Mouse (Mus musculus): ENCODE data around the gene Cytip. TPM values are rescaled to one million over a fixed set of nuclear protein-coding genes. Genes with fewer than 3 reads are reported as not detected.

The Cytip gene
- polyA plus RNA-seq, 1 experiment from 2014 or later, result 1.9 TPM

- no peak overlapping the region for H3K27ac ChIP-seq
- peak overlapping the region; percentile 29 for H3K4me3 ChIP-seq
- 51% methylated on average over 13 of the region's 13 CpGs for WGBS (ENCODE audit: insufficient replicate concordance)
- H3K36me3 ChIP-seq, result no peaks in the 10 kb centered on the region
- H3K9me3 ChIP-seq (replicated peaks), result no peaks in the 10 kb centered on the region
- ATAC-seq, result no peak
- no peak overlapping the region for H3K9ac ChIP-seq
- peaks cover 27% of the 10 kb centered on the region for H3K4me1 ChIP-seq
- peak overlapping the region; percentile 55 for H3K4me2 ChIP-seq
- no peaks in the 10 kb centered on the region for H3K27me3 ChIP-seq (replicated peaks)
Observed at GRCm38 (mm10) chr2:58159880-58160279, 35.5 kb downstream of the Cytip start.

GRCm38 (mm10) chr2:58159121-58159520, 36.2 kb downstream of the Cytip start:
- Histone ChIP-seq H3K27me3 (replicated peaks) (no peaks in the 10 kb centered on the region), H3K9ac (no peak overlapping the region), H3K9me3 (replicated peaks) (no peaks in the 10 kb centered on the region), H3K4me2 (peak overlapping the region; percentile 55), H3K36me3 (no peaks in the 10 kb centered on the region), H3K27ac (no peak overlapping the region), H3K4me1 (peaks cover 28% of the 10 kb centered on the region), H3K4me3 (0 out of 2 replicates have a peak overlapping the region, but pooled peaks have one; percentile 29)
- 57% methylated on average over 6 of the region's 6 CpGs for WGBS (ENCODE audit: insufficient replicate concordance)
- no peak for ATAC-seq

- no peaks in the 10 kb centered on the region for H3K36me3 ChIP-seq
- no peak overlapping the region for H3K4me3 ChIP-seq
- H3K9me3 ChIP-seq (replicated peaks), result no peaks in the 10 kb centered on the region
- H3K27ac ChIP-seq, result no peak overlapping the region
- WGBS (ENCODE audit: insufficient replicate concordance), result 71% methylated on average over 5 of the region's 5 CpGs
- no peak overlapping the region for H3K4me2 ChIP-seq
- H3K9ac ChIP-seq, result no peak overlapping the region
- H3K4me1 ChIP-seq, result peaks cover 28% of the 10 kb centered on the region
- no peak for ATAC-seq
- H3K27me3 ChIP-seq (replicated peaks), result no peaks in the 10 kb centered on the region
Observed at GRCm38 (mm10) chr2:58158539-58158938, 36.8 kb downstream of the Cytip start.

GRCm38 (mm10) chr2:58158107-58158506, 37.2 kb downstream of the Cytip start:
- Histone ChIP-seq H3K27ac (no peak overlapping the region), H3K4me3 (no peak overlapping the region), H3K36me3 (no peaks in the 10 kb centered on the region), H3K9ac (no peak overlapping the region), H3K27me3 (replicated peaks) (no peaks in the 10 kb centered on the region), H3K4me2 (0 out of 2 replicates have a peak overlapping the region, but pooled peaks have one; percentile 4), H3K4me1 (peaks cover 28% of the 10 kb centered on the region), H3K9me3 (replicated peaks) (no peaks in the 10 kb centered on the region)
- ATAC-seq, result no peak
- 69% methylated on average over 2 of the region's 2 CpGs for WGBS (ENCODE audit: insufficient replicate concordance)

GRCm38 (mm10) chr2:58157466-58157865, 37.9 kb downstream of the Cytip start:
- Histone ChIP-seq H3K36me3 (no peaks in the 10 kb centered on the region), H3K27me3 (replicated peaks) (no peaks in the 10 kb centered on the region), H3K4me2 (no peak overlapping the region), H3K27ac (no peak overlapping the region), H3K4me3 (no peak overlapping the region), H3K4me1 (peaks cover 28% of the 10 kb centered on the region), H3K9me3 (replicated peaks) (no peaks in the 10 kb centered on the region), H3K9ac (no peak overlapping the region)
- no peak for ATAC-seq
- WGBS (ENCODE audit: insufficient replicate concordance), result 75% methylated on average over 5 of the region's 5 CpGs

- Histone ChIP-seq H3K36me3 (no peaks in the 10 kb centered on the region), H3K27me3 (replicated peaks) (no peaks in the 10 kb centered on the region), H3K4me2 (peak overlapping the region; percentile 63), H3K27ac (peak overlapping the region; percentile 62; the same call in 1 of the 2 replicates), H3K4me3 (peak overlapping the region; percentile 37), H3K9ac (no peak overlapping the region; the same call in 1 of the 2 replicates), H3K4me1 (peaks cover 28% of the 10 kb centered on the region), H3K9me3 (replicated peaks) (no peaks in the 10 kb centered on the region)
- 0 out of 2 replicates have a peak, but pooled peaks have one; percentile 6 for ATAC-seq
- WGBS (ENCODE audit: insufficient replicate concordance), result 46% methylated on average over 5 of the region's 5 CpGs
Observed at GRCm38 (mm10) chr2:58156495-58157392, 38.6 kb downstream of the Cytip start.

GRCm38 (mm10) chr2:58156108-58156415, 39.3 kb downstream of the Cytip start:
- H3K9ac ChIP-seq, result peak overlapping the region; percentile 27; the same call in 1 of the 2 replicates
- H3K9me3 ChIP-seq (replicated peaks), result no peaks in the 10 kb centered on the region
- peak overlapping the region; percentile 63 for H3K4me2 ChIP-seq
- peaks cover 28% of the 10 kb centered on the region for H3K4me1 ChIP-seq
- 25% methylated on average over 5 of the region's 5 CpGs for WGBS (ENCODE audit: insufficient replicate concordance)
- peak overlapping the region; percentile 62 for H3K27ac ChIP-seq
- H3K27me3 ChIP-seq (replicated peaks), result no peaks in the 10 kb centered on the region
- ATAC-seq, result peak; percentile 57; the same call in 1 of the 2 replicates
- H3K36me3 ChIP-seq, result no peaks in the 10 kb centered on the region
- H3K4me3 ChIP-seq, result peak overlapping the region; percentile 37

- no peaks in the 10 kb centered on the region for H3K36me3 ChIP-seq
- H3K4me3 ChIP-seq, result peak overlapping the region; percentile 37
- peaks cover 27% of the 10 kb centered on the region for H3K4me1 ChIP-seq
- peak overlapping the region; percentile 62 for H3K27ac ChIP-seq
- ATAC-seq, result peak; percentile 83
- H3K9me3 ChIP-seq (replicated peaks), result no peaks in the 10 kb centered on the region
- peak overlapping the region; percentile 63 for H3K4me2 ChIP-seq
- no peaks in the 10 kb centered on the region for H3K27me3 ChIP-seq (replicated peaks)
- H3K9ac ChIP-seq, result peak overlapping the region; percentile 31
- WGBS (ENCODE audit: insufficient replicate concordance), result 35% methylated on average over 7 of the region's 7 CpGs
Observed at GRCm38 (mm10) chr2:58155271-58156107, 39.8 kb downstream of the Cytip start.

GRCm38 (mm10) chr2:58154555-58154954, 40.8 kb downstream of the Cytip start:
- Histone ChIP-seq H3K4me3 (no peak overlapping the region), H3K27me3 (replicated peaks) (no peaks in the 10 kb centered on the region), H3K4me1 (peaks cover 20% of the 10 kb centered on the region), H3K27ac (no peak overlapping the region), H3K9me3 (replicated peaks) (no peaks in the 10 kb centered on the region), H3K9ac (no peak overlapping the region), H3K4me2 (no peak overlapping the region), H3K36me3 (no peaks in the 10 kb centered on the region)
- no peak for ATAC-seq
- WGBS (ENCODE audit: insufficient replicate concordance), result 57% methylated on average over 1 of the region's 1 CpGs

GRCm38 (mm10) chr2:58153742-58154141, 41.6 kb downstream of the Cytip start:
- Histone ChIP-seq H3K9ac (no peak overlapping the region), H3K27ac (no peak overlapping the region), H3K4me3 (no peak overlapping the region), H3K4me1 (peaks cover 20% of the 10 kb centered on the region), H3K4me2 (no peak overlapping the region), H3K36me3 (no peaks in the 10 kb centered on the region), H3K27me3 (replicated peaks) (no peaks in the 10 kb centered on the region), H3K9me3 (replicated peaks) (no peaks in the 10 kb centered on the region)
- no peak for ATAC-seq
- WGBS (ENCODE audit: insufficient replicate concordance), result 54% methylated on average over 7 of the region's 7 CpGs

GRCm38 (mm10) chr2:58149983-58150405, 45.3 kb downstream of the Cytip start:
- H3K27ac ChIP-seq, result no peak overlapping the region
- ATAC-seq, result no peak
- H3K4me3 ChIP-seq, result no peak overlapping the region
- H3K4me2 ChIP-seq, result no peak overlapping the region
- no peak overlapping the region for H3K9ac ChIP-seq
- H3K36me3 ChIP-seq, result no peaks in the 10 kb centered on the region
- H3K4me1 ChIP-seq, result peaks cover 2% of the 10 kb centered on the region; the same call in 1 of the 2 replicates
- no peaks in the 10 kb centered on the region for H3K27me3 ChIP-seq (replicated peaks)
- WGBS (ENCODE audit: insufficient replicate concordance), result 59% methylated on average over 7 of the region's 7 CpGs
- H3K9me3 ChIP-seq (replicated peaks), result no peaks in the 10 kb centered on the region

- Histone ChIP-seq H3K4me2 (no peak overlapping the region), H3K4me3 (no peak overlapping the region), H3K36me3 (no peaks in the 10 kb centered on the region), H3K9me3 (replicated peaks) (no peaks in the 10 kb centered on the region), H3K27ac (no peak overlapping the region), H3K27me3 (replicated peaks) (no peaks in the 10 kb centered on the region), H3K9ac (no peak overlapping the region), H3K4me1 (no peaks in the 10 kb centered on the region)
- ATAC-seq, result no peak
- 69% methylated on average over 5 of the region's 5 CpGs for WGBS (ENCODE audit: insufficient replicate concordance)
Observed at GRCm38 (mm10) chr2:58146572-58146971, 48.8 kb downstream of the Cytip start.

All from liver, embryonic 12.5 days (tissue).